Mouse (Mus musculus): ENCODE measurements around the gene Adgre4. TPM values are rescaled to one million over a fixed set of nuclear protein-coding genes. Genes with fewer than 3 reads are reported as not detected.

Adgre4 gene
- total RNA-seq, 2 experiments from 2014 or later = 0.09 to 0.12 TPM

Other genes with a start within 250 kb of the Adgre4 start
- gene Vmn2r118, start 124.8 kb upstream of the Adgre4 start, total RNA-seq (2021) = not detected
- gene Pot1b, start 37.4 kb upstream of the Adgre4 start, total RNA-seq (2021) = 1 to 10 TPM; 1.5 to 2.0 TPM
- 1 to 10 TPM; 3.3 to 4.0 TPM for gene Zfp119a, start 128.9 kb downstream of the Adgre4 start, total RNA-seq (2021)
- 1 to 10 TPM; 3.1 to 3.6 TPM for gene Zfp959, start 142.1 kb downstream of the Adgre4 start, total RNA-seq (2021)
- gene Zfp119b, start 199.5 kb downstream of the Adgre4 start, total RNA-seq (2021) = 1 to 10 TPM; 3.1 to 3.7 TPM
- under 1 TPM; 0.33 to 0.47 TPM for gene Ebi3, start 202.7 kb downstream of the Adgre4 start, total RNA-seq (2021)
- gene Yju2, start 209.1 kb downstream of the Adgre4 start, total RNA-seq (2021) = 10 to 100 TPM in 1 of 2 experiments, 1 to 10 TPM in 1; 9.3 to 10.3 TPM
- gene Shd, start 220.5 kb downstream of the Adgre4 start, total RNA-seq (2021) = under 1 TPM; 0.31 to 0.62 TPM
- gene Fsd1, start 236.5 kb downstream of the Adgre4 start, total RNA-seq (2021) = under 1 TPM in 1 of 2 experiments, not detected in 1; 0.55 TPM

Measured in gastrocnemius, postnatal 14 days (tissue).